Mouse (Mus musculus): ENCODE measurements around the gene Atg4b.
A peak's percentile ranks its signal among the peaks of the same experiment; 100 is the strongest.

The Atg4b gene

DNA sequence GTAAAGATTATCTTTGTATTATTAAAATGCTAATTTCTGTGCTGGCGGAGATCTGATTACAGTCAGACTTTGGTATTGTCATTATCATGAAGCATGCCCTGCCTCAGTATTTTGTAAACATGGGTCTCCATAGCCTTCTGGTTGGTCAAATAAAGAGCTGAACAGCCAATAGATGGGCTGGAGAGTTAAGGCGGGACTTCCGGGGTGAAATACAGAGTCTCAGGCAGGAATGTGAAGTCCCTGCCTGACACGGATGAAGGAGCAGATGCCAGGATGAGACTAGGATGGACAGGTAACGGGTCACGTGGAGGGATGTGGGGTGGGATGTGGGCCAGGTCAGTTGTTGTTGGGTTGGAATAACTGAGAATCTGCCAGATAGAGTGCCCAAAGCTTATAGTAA, at the start of gene Atg4b:
Gene Atg4b, plus strand, starts transcription at position 211 of the 400 bp plus-strand sequence.
- no peak for DNase-seq (ENCODE audit: low read depth)

GRCm38 (mm10) chr1:93702106-93702505, 49.2 kb upstream of the Atg4b start:
- DNase-seq (ENCODE audit: low read depth): no peak

GRCm38 (mm10) chr1:93703472-93704048, 47.7 kb upstream of the Atg4b start:
- DNase-seq (ENCODE audit: low read depth): no peak

- DNase-seq (ENCODE audit: low read depth): no peak
Observed at GRCm38 (mm10) chr1:93704341-93704740, 47.0 kb upstream of the Atg4b start.

GRCm38 (mm10) chr1:93705389-93705788, 45.9 kb upstream of the Atg4b start:
- DNase-seq (ENCODE audit: low read depth): no peak

GRCm38 (mm10) chr1:93716166-93716565, 35.1 kb upstream of the Atg4b start:
- DNase-seq (ENCODE audit: low read depth): no peak

GRCm38 (mm10) chr1:93721557-93721956, 29.7 kb upstream of the Atg4b start:
- no peak for DNase-seq (ENCODE audit: low read depth)

GRCm38 (mm10) chr1:93724623-93725022, 26.7 kb upstream of the Atg4b start:
- DNase-seq (ENCODE audit: low read depth): no peak

GRCm38 (mm10) chr1:93725665-93726064, 25.6 kb upstream of the Atg4b start:
- DNase-seq (ENCODE audit: low read depth): no peak

DNA sequence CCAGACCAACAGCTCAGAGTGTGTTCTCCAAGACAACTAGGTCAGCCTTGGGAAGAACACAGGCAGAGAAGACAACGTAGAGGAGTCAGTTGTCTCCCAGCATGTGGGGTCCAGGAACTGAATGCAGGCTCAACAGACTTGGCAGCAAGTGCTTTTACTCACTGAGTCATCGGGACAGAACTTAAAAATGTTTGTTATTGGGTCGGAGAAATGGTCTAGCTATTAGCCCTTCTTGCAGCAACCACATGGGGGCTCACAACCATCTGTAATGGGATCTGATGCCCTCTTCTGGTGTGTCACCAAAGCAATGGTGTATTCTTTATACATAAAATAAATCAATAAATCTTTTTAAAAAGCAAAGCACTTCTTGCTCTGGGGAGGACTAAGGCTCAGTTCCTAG, 25.2 kb upstream of the Atg4b start:
- peak; percentile 29 for DNase-seq (ENCODE audit: low read depth)

- DNase-seq (ENCODE audit: low read depth): peak; percentile 72
Observed at GRCm38 (mm10) chr1:93726974-93727373, 24.3 kb upstream of the Atg4b start.

DNA sequence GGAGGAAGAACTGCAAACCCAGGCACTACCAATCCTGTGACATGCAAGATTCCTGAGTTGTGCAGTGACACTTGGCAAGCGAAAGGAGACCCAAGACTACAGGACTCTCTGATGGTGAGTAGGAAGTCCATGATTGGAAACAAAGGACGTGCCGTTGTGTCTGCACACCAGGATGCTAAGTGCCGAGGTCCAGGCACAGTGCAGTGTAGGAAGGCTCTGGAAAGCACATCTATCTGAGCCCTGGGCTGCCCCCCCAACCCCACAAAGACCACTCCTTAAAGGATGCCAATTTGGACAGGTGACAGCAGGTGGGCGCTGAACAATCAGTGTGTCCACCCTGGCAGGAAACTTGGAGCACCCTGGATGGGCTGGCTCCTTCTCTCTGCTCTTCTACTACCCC, 20.2 kb upstream of the Atg4b start:
- no peak for DNase-seq (ENCODE audit: low read depth)

DNA sequence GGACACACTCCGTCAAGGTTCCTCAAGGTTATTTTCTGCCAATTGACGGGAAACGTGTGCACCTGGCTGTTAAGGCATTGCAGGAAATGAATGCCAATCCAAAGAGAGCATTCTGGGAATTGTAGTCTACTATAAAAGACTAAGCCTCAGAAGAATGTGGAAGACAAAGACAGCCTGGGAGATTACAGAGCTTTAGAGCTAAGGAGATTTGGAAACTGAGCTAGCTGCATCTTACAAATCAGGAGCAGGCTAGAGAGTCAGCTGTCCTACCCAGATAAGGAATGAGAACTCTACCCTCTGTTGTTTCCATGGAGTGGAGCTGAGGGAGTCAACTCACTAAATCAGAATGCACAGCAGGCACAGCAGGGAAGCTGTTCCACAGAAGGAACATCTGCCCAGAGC, 19.4 kb upstream of the Atg4b start:
- no peak for DNase-seq (ENCODE audit: low read depth)

DNA sequence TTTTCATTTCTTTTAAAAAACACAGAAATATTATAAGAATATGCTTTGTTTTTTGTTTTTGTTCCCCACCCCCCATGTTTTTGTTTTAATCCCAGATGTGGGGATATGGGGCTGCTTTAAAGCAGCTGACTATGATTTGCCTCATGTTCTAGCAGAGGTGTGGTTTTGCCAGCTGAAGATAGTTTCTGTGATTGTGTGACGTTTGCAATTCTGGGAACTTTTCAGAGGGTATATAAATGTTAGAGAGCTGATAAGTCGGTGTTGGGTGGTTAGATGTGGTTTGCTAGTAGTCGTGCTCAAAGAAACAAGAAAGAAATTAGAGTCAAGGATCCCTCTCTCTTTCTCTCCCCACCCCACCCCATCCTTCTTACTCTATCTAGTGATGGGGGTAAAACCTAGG, 15.4 kb upstream of the Atg4b start:
- no peak for DNase-seq (ENCODE audit: low read depth)

GRCm38 (mm10) chr1:93737711-93738110, 13.6 kb upstream of the Atg4b start:
- DNase-seq (ENCODE audit: low read depth): no peak

GRCm38 (mm10) chr1:93740671-93741070, 10.6 kb upstream of the Atg4b start:
- peak; percentile 73 for DNase-seq (ENCODE audit: low read depth)

DNA sequence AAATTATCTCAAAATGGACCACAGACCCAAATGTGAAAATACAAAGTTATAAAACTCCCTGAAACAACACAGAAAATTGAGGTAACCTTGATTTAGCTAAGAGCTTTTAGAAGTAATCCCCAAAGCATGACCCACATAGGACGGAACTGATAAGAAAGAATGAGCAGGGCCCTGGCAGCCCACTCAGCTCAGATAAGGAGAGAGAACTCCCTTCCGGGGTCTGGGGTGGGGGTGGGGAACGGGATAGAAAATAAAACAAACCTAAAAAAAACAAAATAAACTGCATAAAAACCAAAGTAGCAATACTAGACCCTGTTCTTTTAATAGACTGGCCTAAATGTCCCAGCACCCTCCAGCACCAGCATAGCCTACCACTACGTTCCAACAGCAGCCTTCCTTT, 9.3 kb upstream of the Atg4b start:
- DNase-seq (ENCODE audit: low read depth): no peak

DNA sequence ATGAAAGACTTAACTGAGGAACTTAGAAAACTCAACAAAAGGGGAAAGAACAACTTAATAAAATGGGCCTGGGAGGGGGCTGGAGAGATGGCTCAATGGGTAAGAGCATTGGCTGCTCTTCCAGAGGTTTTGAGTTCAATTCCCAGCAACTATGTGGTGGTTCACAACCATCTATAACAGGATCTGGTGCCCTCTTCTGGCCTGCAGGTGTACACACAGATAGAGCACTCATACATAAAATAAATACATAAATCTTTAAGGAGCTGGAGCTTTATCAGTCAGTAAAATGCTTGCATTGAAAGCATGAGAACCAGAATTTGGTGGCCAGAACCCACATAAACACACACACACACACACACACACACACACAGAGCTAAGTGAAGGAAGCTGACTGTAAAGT, 8.4 kb upstream of the Atg4b start:
- peak; percentile 46 for DNase-seq (ENCODE audit: low read depth)

DNA sequence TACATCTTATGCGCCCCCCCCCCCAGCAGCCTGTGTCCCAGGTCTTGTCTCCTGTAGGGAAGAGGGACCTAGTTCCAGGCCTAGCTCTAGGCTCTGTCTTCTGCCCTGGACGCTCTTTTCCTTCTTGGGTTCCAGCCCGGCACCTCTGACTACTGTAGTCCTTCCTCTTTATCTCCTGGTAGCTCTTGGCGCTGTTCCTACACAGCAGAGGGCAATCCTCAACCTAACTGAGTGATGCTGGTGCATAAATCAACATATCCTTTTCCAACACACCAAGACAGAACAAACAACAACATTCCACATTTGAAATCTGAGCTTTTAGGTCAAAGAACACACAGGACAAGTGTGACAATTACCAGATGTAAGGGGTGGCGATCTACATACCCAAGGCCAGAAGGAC, 5.1 kb upstream of the Atg4b start:
- DNase-seq (ENCODE audit: low read depth): no peak

- peak; percentile 86 for DNase-seq (ENCODE audit: low read depth)
Observed at GRCm38 (mm10) chr1:93748539-93748938, 2.8 kb upstream of the Atg4b start.

GRCm38 (mm10) chr1:93753911-93754572, 2.7 kb downstream of the Atg4b start:
- DNase-seq (ENCODE audit: low read depth): peak; percentile 30

GRCm38 (mm10) chr1:93754573-93755290, 3.4 kb downstream of the Atg4b start, which contains the start of gene Thap4:
Gene Thap4, minus strand, starts transcription at chr1:93754864.
- DNase-seq (ENCODE audit: low read depth): peak; percentile 87

DNA sequence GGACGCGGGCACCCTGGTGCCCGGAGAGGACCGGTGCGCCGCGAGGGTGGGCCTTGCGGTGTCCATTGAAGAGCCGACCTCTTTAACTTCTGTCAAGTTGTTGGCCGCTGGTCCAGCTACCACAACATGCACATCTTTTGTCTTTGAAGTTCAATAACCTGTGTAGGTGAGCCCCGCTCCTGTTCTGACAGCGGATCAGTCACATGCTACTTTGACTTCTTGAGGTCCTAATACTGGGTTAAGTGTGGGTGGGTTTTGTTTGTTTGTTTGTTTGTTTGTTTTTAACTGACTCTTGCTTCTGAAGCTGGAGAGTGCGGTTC, 4.0 kb downstream of the Atg4b start:
- DNase-seq (ENCODE audit: low read depth): peak; percentile 52

- no peak for DNase-seq (ENCODE audit: low read depth)
Observed at GRCm38 (mm10) chr1:93755618-93756017, 4.3 kb downstream of the Atg4b start.

Data from 416B (cell line).